Mouse (Mus musculus): ENCODE data around the gene Cmtm5.

Gene Cmtm5

GRCm38 (mm10) chr14:54935904-54936830, at the start of gene Cmtm5:
Gene Cmtm5, plus strand, starts transcription at chr14:54936261.
- DNase-seq, result no peak

GRCm38 (mm10) chr14:54892200-54892599, 43.9 kb upstream of the Cmtm5 start, which contains the start of gene Pabpn1:
Gene Pabpn1, plus strand, starts transcription at chr14:54892500.
- DNase-seq, result no peak

- peak; percentile 96 for DNase-seq
Observed at GRCm38 (mm10) chr14:54893651-54894181, 42.3 kb upstream of the Cmtm5 start.

- DNase-seq, result peak; percentile 74
Observed at GRCm38 (mm10) chr14:54894296-54895151, 41.5 kb upstream of the Cmtm5 start.

- no peak for DNase-seq
Observed at GRCm38 (mm10) chr14:54897445-54897844, 38.6 kb upstream of the Cmtm5 start.

- DNase-seq, result peak; percentile 66
Observed at GRCm38 (mm10) chr14:54900383-54900782, 35.7 kb upstream of the Cmtm5 start.

- DNase-seq, result no peak
Observed at GRCm38 (mm10) chr14:54903641-54904040, 32.4 kb upstream of the Cmtm5 start.

- no peak for DNase-seq
Observed at GRCm38 (mm10) chr14:54908682-54909081, 27.4 kb upstream of the Cmtm5 start.

GRCm38 (mm10) chr14:54912109-54912850, 23.8 kb upstream of the Cmtm5 start:
- no peak for DNase-seq

GRCm38 (mm10) chr14:54912886-54913285, 23.2 kb upstream of the Cmtm5 start, which contains the start of gene Slc22a17:
Gene Slc22a17, minus strand, starts transcription at chr14:54913132.
- DNase-seq, result peak; percentile 59

GRCm38 (mm10) chr14:54913343-54913742, 22.7 kb upstream of the Cmtm5 start:
- DNase-seq, result no peak

GRCm38 (mm10) chr14:54920076-54920685, 15.9 kb upstream of the Cmtm5 start:
- DNase-seq, result no peak

GRCm38 (mm10) chr14:54924641-54925348, 11.3 kb upstream of the Cmtm5 start:
- peak; percentile 57 for DNase-seq

- DNase-seq, result peak; percentile 24
Observed at GRCm38 (mm10) chr14:54925349-54926342, 10.4 kb upstream of the Cmtm5 start, which contains the start of gene Efs. Gene Efs, minus strand, starts transcription at chr14:54926126.

- DNase-seq, result peak; percentile 57
Observed at GRCm38 (mm10) chr14:54926401-54927158, 9.5 kb upstream of the Cmtm5 start.

GRCm38 (mm10) chr14:54927296-54927695, 8.8 kb upstream of the Cmtm5 start:
- no peak for DNase-seq

GRCm38 (mm10) chr14:54929801-54930200, 6.3 kb upstream of the Cmtm5 start:
- DNase-seq, result no peak

- DNase-seq, result no peak
Observed at GRCm38 (mm10) chr14:54930431-54930830, 5.6 kb upstream of the Cmtm5 start.

GRCm38 (mm10) chr14:54932645-54933150, 3.4 kb upstream of the Cmtm5 start, which contains the start of gene Il25:
Gene Il25, plus strand, starts transcription at chr14:54932695.
- DNase-seq, result no peak

Data from liver (tissue).